Mouse (Mus musculus) hindlimb bud, embryonic 11.5 days (tissue): ENCODE data around the gene Tanc1.

Experiments used
- DNase-seq: peaks from one replicate; pipeline ENCODE4 v3.0.0-alpha.2; 2012; ENCODE audit warnings: low read depth, low spot score; ENCODE audit errors: extremely low spot score

The Tanc1 gene

GRCm38 (mm10) chr2:59752766-59753165, 140.9 kb downstream of the Tanc1 start:
- no peak for DNase-seq

- no peak for DNase-seq
These were observed 144.4 kb downstream of the Tanc1 start for GRCm38 (mm10) chr2:59756137-59756753.

GRCm38 (mm10) chr2:59757015-59757414, 145.2 kb downstream of the Tanc1 start:
- no peak for DNase-seq

GRCm38 (mm10) chr2:59758139-59758918, 146.5 kb downstream of the Tanc1 start:
- no peak for DNase-seq

- no peak for DNase-seq
These were observed 148.9 kb downstream of the Tanc1 start for GRCm38 (mm10) chr2:59760731-59761130.

- no peak for DNase-seq
These were observed 149.3 kb downstream of the Tanc1 start for GRCm38 (mm10) chr2:59761183-59761582.

- no peak for DNase-seq
These were observed 150.4 kb downstream of the Tanc1 start for GRCm38 (mm10) chr2:59762277-59762676.

GRCm38 (mm10) chr2:59765671-59766070, 153.8 kb downstream of the Tanc1 start:
- no peak for DNase-seq

- no peak for DNase-seq
These were observed 156.1 kb downstream of the Tanc1 start for GRCm38 (mm10) chr2:59767893-59768292.

- DNase-seq = no peak
These were observed 157.0 kb downstream of the Tanc1 start for GRCm38 (mm10) chr2:59768661-59769384.

- DNase-seq = no peak
These were observed 157.5 kb downstream of the Tanc1 start for GRCm38 (mm10) chr2:59769385-59769735.

- no peak for DNase-seq
These were observed 159.9 kb downstream of the Tanc1 start for GRCm38 (mm10) chr2:59771708-59772107.

- no peak for DNase-seq
These were observed 160.4 kb downstream of the Tanc1 start for GRCm38 (mm10) chr2:59772261-59772683.

- no peak for DNase-seq
These were observed 162.5 kb downstream of the Tanc1 start for GRCm38 (mm10) chr2:59774374-59774773.

- no peak for DNase-seq
These were observed 163.3 kb downstream of the Tanc1 start for GRCm38 (mm10) chr2:59775148-59775547.

GRCm38 (mm10) chr2:59775820-59776219, 164.0 kb downstream of the Tanc1 start:
- no peak for DNase-seq

- DNase-seq = no peak
These were observed 167.5 kb downstream of the Tanc1 start for GRCm38 (mm10) chr2:59779355-59779754.

- no peak for DNase-seq
These were observed 168.4 kb downstream of the Tanc1 start for GRCm38 (mm10) chr2:59780240-59780639.

- DNase-seq = no peak
These were observed 171.4 kb downstream of the Tanc1 start for GRCm38 (mm10) chr2:59783055-59783831.

- DNase-seq = no peak
These were observed 172.2 kb downstream of the Tanc1 start for GRCm38 (mm10) chr2:59783832-59784627.

- no peak for DNase-seq
These were observed 172.7 kb downstream of the Tanc1 start for GRCm38 (mm10) chr2:59784628-59784883.
